Comparison of ENCODE assay signal across 25 mouse cellular contexts in the genomic region with DNA sequence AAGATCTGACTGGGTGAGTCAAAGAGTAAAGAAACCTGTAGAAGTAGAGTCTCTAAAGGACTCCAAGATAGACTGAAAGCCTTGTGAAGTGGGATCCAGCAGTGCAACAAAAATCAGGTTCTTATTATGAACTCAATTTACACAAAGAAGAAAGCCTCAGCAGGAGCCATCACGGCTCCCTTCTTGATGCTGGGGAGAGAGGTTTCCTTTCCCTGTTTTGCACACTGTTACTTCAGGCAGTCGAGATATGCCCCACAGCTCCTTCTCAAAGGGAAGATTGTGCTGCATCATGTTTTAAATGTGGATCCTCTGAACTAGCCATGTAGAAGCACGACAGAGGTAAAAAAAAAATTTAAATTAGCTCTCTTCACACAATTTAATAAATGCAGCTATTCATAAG.
DNase-seq lines count a peak whose midpoint lies in the region; ATAC-seq and TF ChIP-seq lines count a peak whose summit lies in the region.
"Had no signal": no experiment of that assay in that cellular context is flagged by ENCODE, and none has a peak within 500 bp of the region (broad histone marks: within the 10 kb centered on the region; RNA-seq: fewer than 3 reads in every experiment).

No protein-coding gene starts in this region.

- TF ChIP-seq POLR2A in brain, embryonic 14.5 days (IDR thresholded peaks at IDR 0.05; ENCODE audit: borderline replicate concordance, extremely low read depth, insufficient read depth, insufficient read length, poor library complexity, severe bottlenecking): no peak

- H3K4me2 ChIP-seq in hindbrain, embryonic 12.5 days (replicated peaks): no peak overlapping the region
- H3K4me2 ChIP-seq in midbrain, embryonic 13.5 days (replicated peaks): no peak overlapping the region
- H3K4me2 ChIP-seq: forebrain, embryonic 15.5 days; heart, embryonic 13.5 days; hindbrain, embryonic 15.5 days had no signal

- no peaks in the 10 kb centered on the region for H3K36me3 ChIP-seq in hindbrain, embryonic 12.5 days
- no peaks in the 10 kb centered on the region for H3K36me3 ChIP-seq in hindbrain, embryonic 10.5 days
- no peaks in the 10 kb centered on the region for H3K36me3 ChIP-seq in midbrain, embryonic 13.5 days
- H3K36me3 ChIP-seq in midbrain, embryonic 10.5 days: no peaks in the 10 kb centered on the region
- H3K36me3 ChIP-seq: forebrain, embryonic 10.5 days; forebrain, embryonic 15.5 days; G1E; heart, embryonic 10.5 days; heart, embryonic 13.5 days; hindbrain, embryonic 15.5 days had no signal

- 17% methylated on average over 3 of the region's 3 CpGs for WGBS in hindbrain, embryonic 12.5 days
- WGBS in hindbrain, embryonic 10.5 days: 20% methylated on average over 3 of the region's 3 CpGs
- WGBS in midbrain, embryonic 13.5 days: 17% methylated on average over 3 of the region's 3 CpGs
- WGBS in midbrain, embryonic 10.5 days: 30% methylated on average over 3 of the region's 3 CpGs

- no peak overlapping the region for H3K4me3 ChIP-seq in hindbrain, embryonic 12.5 days
- no peak overlapping the region for H3K4me3 ChIP-seq in hindbrain, embryonic 10.5 days
- no peak overlapping the region for H3K4me3 ChIP-seq in midbrain, embryonic 13.5 days (replicated peaks)
- no peak overlapping the region for H3K4me3 ChIP-seq in midbrain, embryonic 10.5 days
- H3K4me3 ChIP-seq: forebrain, embryonic 10.5 days; forebrain, embryonic 15.5 days; heart, adult 2 months; heart, embryonic 10.5 days; heart, embryonic 13.5 days; hindbrain, embryonic 15.5 days had no signal

- H3K27me3 ChIP-seq in hindbrain, embryonic 12.5 days: no peaks in the 10 kb centered on the region
- no peaks in the 10 kb centered on the region for H3K27me3 ChIP-seq in hindbrain, embryonic 10.5 days (ENCODE audit: insufficient read depth, poor library complexity, severe bottlenecking)
- H3K27me3 ChIP-seq in midbrain, embryonic 13.5 days: no peaks in the 10 kb centered on the region
- no peaks in the 10 kb centered on the region for H3K27me3 ChIP-seq in midbrain, embryonic 10.5 days (ENCODE audit: low read depth, poor library complexity, severe bottlenecking)
- H3K27me3 ChIP-seq: CH12.LX; forebrain, embryonic 15.5 days; heart, embryonic 13.5 days; hindbrain, embryonic 15.5 days had no signal

- H3K4me1 ChIP-seq in hindbrain, embryonic 12.5 days: 0 out of 2 replicates have a peak, but pooled peaks cover 3% of the 10 kb centered on the region
- H3K4me1 ChIP-seq in hindbrain, embryonic 10.5 days (replicated peaks): no peaks in the 10 kb centered on the region
- peaks cover 4% of the 10 kb centered on the region; the same call in 1 of the 2 replicates for H3K4me1 ChIP-seq in midbrain, embryonic 13.5 days (replicated peaks)
- H3K4me1 ChIP-seq in midbrain, embryonic 10.5 days: no peaks in the 10 kb centered on the region
- H3K4me1 ChIP-seq: forebrain, embryonic 15.5 days; heart, embryonic 10.5 days; heart, embryonic 13.5 days; hindbrain, embryonic 15.5 days had no signal

- no peak for DNase-seq in hindbrain, embryonic 10.5 days (ENCODE audit: low spot score)
- DNase-seq in midbrain, embryonic 10.5 days (ENCODE audit: low spot score): no peak
- DNase-seq in brain, embryonic 14.5 days (ENCODE audit: low read depth): peak; percentile 71
- DNase-seq in frontal cortex, adult 2 months (ENCODE audit: extremely low spot score in 1 of 2, low spot score in 1 of 2): no peak
- DNase-seq in thymus, postnatal 25 days: no peak
- DNase-seq: adrenal gland, adult 2 months; adrenal gland, postnatal 14 days; B cell, adult 2 months; cerebellum, adult 18-20 months; cerebellum, adult 9-10 months; cerebellum, postnatal 14 days; gastrocnemius, postnatal 10 days; gastrocnemius, postnatal 36 days; heart, adult 2 months; heart, postnatal 14 days; heart, postnatal 4 days had no signal

- no peak overlapping the region for H3K9ac ChIP-seq in hindbrain, embryonic 12.5 days
- no peak overlapping the region for H3K9ac ChIP-seq in midbrain, embryonic 13.5 days (replicated peaks)
- H3K9ac ChIP-seq: forebrain, embryonic 15.5 days; heart, embryonic 13.5 days; hindbrain, embryonic 15.5 days had no signal

- 0 out of 2 replicates have a peak overlapping the region, but pooled peaks have one; percentile 44 for H3K27ac ChIP-seq in hindbrain, embryonic 12.5 days
- H3K27ac ChIP-seq in hindbrain, embryonic 10.5 days: no peak overlapping the region
- peak overlapping the region; percentile 64 for H3K27ac ChIP-seq in midbrain, embryonic 13.5 days
- H3K27ac ChIP-seq in midbrain, embryonic 10.5 days (replicated peaks): no peak overlapping the region
- H3K27ac ChIP-seq: forebrain, embryonic 10.5 days; forebrain, embryonic 15.5 days; heart, adult 2 months; heart, embryonic 10.5 days; heart, embryonic 13.5 days; hindbrain, embryonic 15.5 days had no signal

- no peaks in the 10 kb centered on the region for H3K9me3 ChIP-seq in hindbrain, embryonic 12.5 days (replicated peaks)
- H3K9me3 ChIP-seq in hindbrain, embryonic 10.5 days: no peaks in the 10 kb centered on the region
- H3K9me3 ChIP-seq in midbrain, embryonic 13.5 days: no peaks in the 10 kb centered on the region
- H3K9me3 ChIP-seq in midbrain, embryonic 10.5 days (replicated peaks): no peaks in the 10 kb centered on the region
- H3K9me3 ChIP-seq: forebrain, embryonic 10.5 days; forebrain, embryonic 15.5 days; G1E; heart, embryonic 10.5 days; heart, embryonic 13.5 days; hindbrain, embryonic 15.5 days had no signal

- TF ChIP-seq CTCF in brain, embryonic 14.5 days (IDR thresholded peaks at IDR 0.05; ENCODE audit: borderline replicate concordance, extremely low read depth, insufficient read depth, insufficient read length): no peak

- ATAC-seq in hindbrain, embryonic 12.5 days (ENCODE audit: low FRiP score): no peak
- ATAC-seq in midbrain, embryonic 13.5 days: peak; percentile 56; the same call in 1 of the 2 replicates
- ATAC-seq: forebrain, embryonic 15.5 days had no signal

Comparison
In these comparisons a context has a peak if more than half of its experiments do, and no peak if none do; other contexts are left out.
1. H3K27ac ChIP-seq: peak in hindbrain, embryonic 12.5 days (single experiment) and midbrain, embryonic 13.5 days (single experiment); none in hindbrain, embryonic 10.5 days (single experiment) and midbrain, embryonic 10.5 days (single experiment).